Mouse (Mus musculus): ENCODE measurements around the gene Adam6a. TPM values are rescaled to one million over a fixed set of nuclear protein-coding genes. Genes with fewer than 3 reads are reported as not detected.
"Not testable (repeated sequence)": the region's sequence is repeated elsewhere in the genome, so short reads cannot be mapped to it uniquely, and the experiment has no call there.

Adam6a gene
- not detected in 2 replicates for polyA plus RNA-seq (2014; fragmentation: Nextera tagmentation; extraction: Ambion mirVana)

- not testable (repeated sequence) for H3K9me3 ChIP-seq (ENCODE audit: control insufficient read depth, low read length); H3K4me1 ChIP-seq (replicated peaks; ENCODE audit: control insufficient read depth, insufficient read depth, low read length); H3K9ac ChIP-seq (ENCODE audit: low read length); H3K36me3 ChIP-seq (ENCODE audit: control insufficient read depth, insufficient read depth, low read length); ATAC-seq (replicated peaks; ENCODE audit: low FRiP score); H3K4me3 ChIP-seq (ENCODE audit: low read depth, low read length); DNase-seq (ENCODE audit: low spot score); H3K4me2 ChIP-seq (ENCODE audit: low read depth, low read length, severe bottlenecking); H3K27ac ChIP-seq (ENCODE audit: low read depth, low read length); H3K27me3 ChIP-seq (ENCODE audit: control insufficient read depth, insufficient read depth, low read length)
- no CpG with 5 or more reads among the region's 1 CpGs for WGBS
Measured at GRCm38 (mm10) chr12:113543608-113544007, at the start of gene Adam6a. Gene Adam6a, plus strand, starts transcription at chr12:113543908.

- H3K9ac ChIP-seq (ENCODE audit: low read length), result no peak overlapping the region
- no peak overlapping the region for H3K27ac ChIP-seq (ENCODE audit: low read depth, low read length)
- H3K9me3 ChIP-seq (ENCODE audit: control insufficient read depth, low read length), result no peaks in the 10 kb centered on the region; the same call in 1 of the 2 replicates
- no peaks in the 10 kb centered on the region for H3K36me3 ChIP-seq (ENCODE audit: control insufficient read depth, insufficient read depth, low read length)
- H3K27me3 ChIP-seq (ENCODE audit: control insufficient read depth, insufficient read depth, low read length), result no peaks in the 10 kb centered on the region
- WGBS, result 77% methylated on average over 2 of the region's 2 CpGs
- H3K4me3 ChIP-seq (ENCODE audit: low read depth, low read length), result no peak overlapping the region
- ATAC-seq (replicated peaks; ENCODE audit: low FRiP score), result no peak
- H3K4me1 ChIP-seq (replicated peaks; ENCODE audit: control insufficient read depth, insufficient read depth, low read length), result no peaks in the 10 kb centered on the region
- DNase-seq (ENCODE audit: low spot score), result no peak
- H3K4me2 ChIP-seq (ENCODE audit: low read depth, low read length, severe bottlenecking), result no peak overlapping the region
Measured at GRCm38 (mm10) chr12:113525901-113526300, 17.8 kb upstream of the Adam6a start.

GRCm38 (mm10) chr12:113578241-113578640 is 34.5 kb downstream of the Adam6a start:
- ATAC-seq (replicated peaks; ENCODE audit: low FRiP score) (no peak), DNase-seq (ENCODE audit: low spot score) (no peak)

DNA sequence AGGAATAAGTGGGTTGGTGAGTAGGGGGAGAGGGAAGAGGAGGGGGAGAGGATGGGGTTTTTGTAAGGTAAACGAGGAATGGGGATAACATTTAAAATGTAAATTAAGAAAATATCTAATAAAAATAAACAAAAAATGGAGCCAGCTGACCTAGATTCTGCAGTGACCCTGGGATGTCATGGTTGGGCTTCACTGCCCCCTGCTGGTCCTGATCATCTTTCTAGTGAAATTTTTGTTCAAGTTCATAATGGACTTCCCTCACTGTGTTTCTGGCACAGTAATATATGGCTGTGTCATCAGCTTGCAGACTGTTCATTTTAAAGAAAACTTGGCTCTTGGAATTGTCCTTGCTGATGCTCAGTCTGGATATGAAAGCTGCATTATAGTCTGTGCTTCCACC is 44.3 kb downstream of the Adam6a start:
- no peak overlapping the region for H3K9ac ChIP-seq (ENCODE audit: low read length)
- no peak overlapping the region for H3K4me2 ChIP-seq (ENCODE audit: low read depth, low read length, severe bottlenecking)
- no peaks in the 10 kb centered on the region; the same call in 1 of the 2 replicates for H3K9me3 ChIP-seq (ENCODE audit: control insufficient read depth, low read length)
- DNase-seq (ENCODE audit: low spot score) (no peak), ATAC-seq (replicated peaks; ENCODE audit: low FRiP score) (no peak)
- WGBS, result 75% methylated on average over 1 of the region's 1 CpGs
- H3K27me3 ChIP-seq (ENCODE audit: control insufficient read depth, insufficient read depth, low read length), result no peaks in the 10 kb centered on the region
- no peaks in the 10 kb centered on the region for H3K36me3 ChIP-seq (ENCODE audit: control insufficient read depth, insufficient read depth, low read length)
- no peak overlapping the region for H3K4me3 ChIP-seq (ENCODE audit: low read depth, low read length)
- no peaks in the 10 kb centered on the region for H3K4me1 ChIP-seq (replicated peaks; ENCODE audit: control insufficient read depth, insufficient read depth, low read length)
- no peak overlapping the region for H3K27ac ChIP-seq (ENCODE audit: low read depth, low read length)

More at GRCm38 (mm10) chr12:113578241-113578640, 34.5 kb downstream of the Adam6a start:
- peaks cover 1% of the 10 kb centered on the region; the same call in 1 of the 2 replicates for H3K9me3 ChIP-seq (ENCODE audit: control insufficient read depth, low read length)
- no peak overlapping the region for H3K4me3 ChIP-seq (ENCODE audit: low read depth, low read length)
- H3K27ac ChIP-seq (ENCODE audit: low read depth, low read length), result no peak overlapping the region
- H3K4me1 ChIP-seq (replicated peaks; ENCODE audit: control insufficient read depth, insufficient read depth, low read length), result no peaks in the 10 kb centered on the region
- H3K36me3 ChIP-seq (ENCODE audit: control insufficient read depth, insufficient read depth, low read length), result no peaks in the 10 kb centered on the region
- WGBS, result 63% methylated on average over 6 of the region's 6 CpGs
- H3K4me2 ChIP-seq (ENCODE audit: low read depth, low read length, severe bottlenecking), result no peak overlapping the region
- no peaks in the 10 kb centered on the region for H3K27me3 ChIP-seq (ENCODE audit: control insufficient read depth, insufficient read depth, low read length)
- no peak overlapping the region for H3K9ac ChIP-seq (ENCODE audit: low read length)

Other genes starting within 250 kb of the Adam6a start
- not detected in 2 replicates for gene Adam6b, start 54.4 kb upstream of the Adam6a start, polyA plus RNA-seq (2014; fragmentation: Nextera tagmentation; extraction: Ambion mirVana)